Mouse (Mus musculus) urinary bladder, adult 2 months (tissue): ENCODE results near the gene Ehd4. TPM values are rescaled to one million over a fixed set of nuclear protein-coding genes. Genes with fewer than 3 reads are reported as not detected.

Source experiments
- DNase-seq: peaks from one replicate; pipeline ENCODE4 v3.0.0; 2022; ENCODE audit warnings: low spot score
- polyA plus RNA-seq: library from polyadenylated mRNA; depleted of rRNA; stranded (reverse); fragments of >200 nt; gene quantifications from 2 replicates; pipeline ENCODE4 v1.2.3, GENCODE M21; 2012

The Ehd4 gene
- polyA plus RNA-seq, 1 experiment = 142 TPM

- no peak for DNase-seq
Observed at GRCm38 (mm10) chr2:120069466-120069990, 84.9 kb downstream of the Ehd4 start.

GRCm38 (mm10) chr2:120068555-120069465 lies 85.6 kb downstream of the Ehd4 start:
- no peak for DNase-seq

GRCm38 (mm10) chr2:120066224-120066623 lies 88.2 kb downstream of the Ehd4 start:
- DNase-seq = no peak

GRCm38 (mm10) chr2:120065243-120065642 lies 89.2 kb downstream of the Ehd4 start:
- no peak for DNase-seq

GRCm38 (mm10) chr2:120064639-120065038 lies 89.8 kb downstream of the Ehd4 start:
- no peak for DNase-seq

GRCm38 (mm10) chr2:120062248-120062647 lies 92.2 kb downstream of the Ehd4 start:
- no peak for DNase-seq

GRCm38 (mm10) chr2:120060651-120061050 lies 93.8 kb downstream of the Ehd4 start:
- no peak for DNase-seq

- DNase-seq = peak; percentile 35
Observed at GRCm38 (mm10) chr2:120060190-120060589, 94.2 kb downstream of the Ehd4 start.

GRCm38 (mm10) chr2:120059466-120059865 lies 94.9 kb downstream of the Ehd4 start:
- DNase-seq = no peak

GRCm38 (mm10) chr2:120058818-120059217 lies 95.6 kb downstream of the Ehd4 start:
- no peak for DNase-seq

- DNase-seq = no peak
Observed at GRCm38 (mm10) chr2:120055923-120056322, 98.5 kb downstream of the Ehd4 start.

GRCm38 (mm10) chr2:120054771-120055552 lies 99.4 kb downstream of the Ehd4 start:
- no peak for DNase-seq

GRCm38 (mm10) chr2:120051405-120051804 lies 103.0 kb downstream of the Ehd4 start:
- no peak for DNase-seq

GRCm38 (mm10) chr2:120049632-120050274 lies 104.7 kb downstream of the Ehd4 start:
- DNase-seq = peak; percentile 47

GRCm38 (mm10) chr2:120048173-120048572 lies 106.2 kb downstream of the Ehd4 start:
- DNase-seq = no peak

GRCm38 (mm10) chr2:120046486-120047310 lies 107.7 kb downstream of the Ehd4 start:
- DNase-seq = no peak

- DNase-seq = no peak
Observed at GRCm38 (mm10) chr2:120044676-120045075, 109.7 kb downstream of the Ehd4 start.

- no peak for DNase-seq
Observed at GRCm38 (mm10) chr2:120044101-120044603, 110.3 kb downstream of the Ehd4 start.

GRCm38 (mm10) chr2:120040991-120041390 lies 113.4 kb downstream of the Ehd4 start:
- DNase-seq = no peak
